Mouse (Mus musculus): ENCODE measurements around the gene Gm16867. TPM values are rescaled to one million over a fixed set of nuclear protein-coding genes. Genes with fewer than 3 reads are reported as not detected.
"Not testable (repeated sequence)": the region's sequence is repeated elsewhere in the genome, so short reads cannot be mapped to it uniquely, and the experiment has no call there.

The Gm16867 gene
- total RNA-seq, 2 experiments from 2014 or later = 1.6 to 2.2 TPM

GRCm38 (mm10) chr14:69470122-69470708 lies 32.9 kb downstream of the Gm16867 start:
- DNase-seq; intact Hi-C loops (cut with DNase I): not testable (repeated sequence)

DNA sequence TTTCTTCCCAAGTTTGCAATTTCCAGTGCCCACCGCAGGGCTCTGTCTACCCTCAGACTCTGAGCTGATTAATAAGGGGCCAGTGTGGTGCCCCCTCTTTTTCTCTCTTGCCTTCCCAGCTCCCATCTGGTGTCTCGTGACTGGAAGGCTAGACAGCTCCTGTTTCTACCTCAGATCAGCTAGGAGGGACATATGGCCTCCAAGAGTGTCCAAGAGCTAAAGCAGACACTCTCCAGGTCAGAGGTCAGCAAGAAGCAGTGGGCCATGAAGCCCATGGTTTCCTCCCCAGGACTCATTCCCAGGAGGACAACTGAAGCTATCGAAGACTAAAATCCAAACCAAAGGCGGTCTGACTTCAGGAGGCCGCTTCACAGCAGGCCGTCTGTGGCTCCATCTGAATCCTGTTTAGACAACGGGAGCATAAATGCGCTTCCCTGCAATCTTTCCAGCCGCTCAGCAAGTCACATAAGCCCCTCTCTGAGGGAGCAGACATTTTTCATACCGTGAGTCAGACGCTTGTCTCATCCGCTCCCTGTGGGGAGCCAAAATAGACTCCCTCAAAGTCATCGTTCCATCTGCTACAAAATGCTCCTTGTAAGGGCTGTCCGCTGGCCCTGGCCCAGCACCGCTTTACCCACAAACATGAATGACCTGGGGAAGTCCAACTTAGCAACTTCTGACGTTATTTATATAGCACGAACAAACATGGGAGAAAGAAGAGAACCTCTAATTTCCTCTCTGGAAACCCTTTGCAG lies 35.4 kb downstream of the Gm16867 start:
- intact Hi-C loops (cut with DNase I); DNase-seq: not testable (repeated sequence)

- DNase-seq; intact Hi-C loops (cut with DNase I): not testable (repeated sequence)
Observed at GRCm38 (mm10) chr14:69464465-69464864, 38.7 kb downstream of the Gm16867 start.

GRCm38 (mm10) chr14:69457691-69458090 lies 45.5 kb downstream of the Gm16867 start:
- DNase-seq; intact Hi-C loops (cut with DNase I): not testable (repeated sequence)

DNA sequence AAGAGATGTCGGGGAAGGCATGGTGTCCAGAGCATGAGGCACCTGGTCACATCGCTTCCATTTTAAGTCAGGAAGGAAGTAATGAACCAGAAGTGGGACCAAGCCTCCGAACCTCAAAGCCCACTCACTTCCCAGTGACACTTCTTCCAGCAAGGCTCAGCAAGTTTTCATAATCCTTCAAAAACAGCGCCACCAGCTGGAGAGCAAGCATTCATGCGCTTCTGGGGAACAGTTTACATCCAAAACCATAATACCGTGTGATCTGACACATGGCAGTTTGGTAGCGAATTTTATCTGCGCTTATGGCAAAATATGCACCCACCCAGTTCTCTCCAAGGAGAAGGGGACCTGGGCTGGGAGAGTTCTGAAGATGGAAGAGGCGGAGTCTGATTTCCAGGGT lies 48.5 kb downstream of the Gm16867 start:
- intact Hi-C loops (cut with DNase I); DNase-seq: not testable (repeated sequence)

- DNase-seq; intact Hi-C loops (cut with DNase I): not testable (repeated sequence)
Observed at GRCm38 (mm10) chr14:69448845-69449244, 54.3 kb downstream of the Gm16867 start.

DNA sequence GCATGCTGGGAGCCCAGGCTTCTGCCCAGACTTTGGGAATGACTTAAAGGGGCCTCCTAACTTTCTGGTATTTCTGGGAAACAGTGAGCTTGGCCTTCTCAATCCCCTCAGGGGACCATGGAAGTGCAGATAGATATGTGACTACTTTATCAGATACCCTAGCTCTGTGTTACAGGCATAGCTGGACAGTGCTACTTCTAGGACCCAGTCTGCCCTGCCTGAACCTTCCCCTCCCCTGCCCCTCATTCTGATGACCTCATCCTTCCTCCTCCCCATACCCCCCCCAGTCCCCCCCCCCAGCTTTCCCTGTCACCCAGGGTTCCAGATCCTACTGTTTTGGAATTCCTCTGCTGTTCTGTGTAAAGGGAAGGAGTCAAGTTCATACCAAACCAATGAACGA lies 56.2 kb downstream of the Gm16867 start:
- DNase-seq; intact Hi-C loops (cut with DNase I): not testable (repeated sequence)

- DNase-seq; intact Hi-C loops (cut with DNase I): not testable (repeated sequence)
Observed at GRCm38 (mm10) chr14:69443092-69443692, 60.0 kb downstream of the Gm16867 start.

DNA sequence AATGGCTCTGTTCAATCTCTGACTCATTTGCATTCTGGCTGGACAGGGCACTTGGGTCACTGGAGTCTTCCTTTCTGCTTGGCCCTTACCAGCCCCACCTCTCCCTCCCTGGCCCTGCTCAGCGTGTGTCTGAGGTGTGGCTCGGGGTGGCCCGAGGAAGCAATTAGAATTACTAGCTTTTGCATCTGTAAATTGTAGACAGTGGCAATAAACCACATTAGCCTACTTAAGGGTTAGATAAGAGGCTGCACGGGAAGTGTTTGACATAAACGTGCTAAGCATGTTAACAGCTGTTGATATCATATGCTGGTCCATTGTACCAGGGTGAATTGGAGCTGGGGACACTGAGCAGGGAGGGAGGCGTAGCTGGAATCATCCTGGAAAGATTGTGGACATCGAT lies 62.2 kb downstream of the Gm16867 start:
- intact Hi-C loops (cut with DNase I); DNase-seq: not testable (repeated sequence)

DNA sequence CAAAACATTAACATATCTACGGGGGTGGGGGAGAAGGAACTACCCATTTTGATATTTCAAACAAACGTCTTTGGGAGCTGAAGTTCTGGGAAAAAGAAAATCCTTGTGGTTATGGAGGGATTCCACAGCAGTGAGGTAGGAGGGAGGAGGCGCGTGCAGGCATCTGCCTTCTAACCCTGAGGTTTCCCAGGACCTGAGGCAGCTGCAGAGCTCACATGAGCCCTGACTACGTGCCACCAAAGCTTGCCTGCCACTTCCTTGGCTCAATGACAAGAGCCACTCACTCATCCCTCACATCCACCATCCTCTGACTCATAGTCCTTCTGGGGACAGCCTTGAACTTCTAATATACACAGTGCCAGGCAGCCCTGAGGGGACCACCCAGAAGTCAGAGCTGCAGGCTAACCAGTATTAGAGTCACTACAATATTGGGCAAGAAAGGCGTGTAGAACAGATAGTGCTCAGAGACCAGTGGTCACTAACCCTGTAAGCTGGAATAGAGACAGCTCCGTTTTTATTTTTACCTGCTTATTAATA lies 64.4 kb downstream of the Gm16867 start:
- DNase-seq; intact Hi-C loops (cut with DNase I): not testable (repeated sequence)

- DNase-seq; intact Hi-C loops (cut with DNase I): not testable (repeated sequence)
Observed at GRCm38 (mm10) chr14:69421003-69421402, 82.2 kb downstream of the Gm16867 start.

- intact Hi-C loops (cut with DNase I); DNase-seq: not testable (repeated sequence)
Observed at GRCm38 (mm10) chr14:69417545-69417944, 85.6 kb downstream of the Gm16867 start.

Other genes with a start within 250 kb of the Gm16867 start
- not detected for gene Synb, start 209.1 kb downstream of the Gm16867 start, total RNA-seq (2021)
- not detected for gene Gm27179, start 9.2 kb upstream of the Gm16867 start, total RNA-seq (2021)
- 10 to 100 TPM; 32.9 to 33.1 TPM for gene Entpd4b, start 52.1 kb upstream of the Gm16867 start, total RNA-seq (2021)